Mouse (Mus musculus) MEL (cell line): ENCODE data around the gene Gamt. TPM values are rescaled to one million over a fixed set of nuclear protein-coding genes. Genes with fewer than 3 reads are reported as not detected.
A peak's percentile ranks its signal among the peaks of the same experiment; 100 is the strongest.

Experiments used
- DNase-seq: peaks from one replicate; pipeline ENCODE4 v3.0.0; 2011; ENCODE audit warnings: low read depth, low spot score
- H3K27ac ChIP-seq: 2 replicates; pipeline ENCODE4 v1.5.1; 2012; ENCODE audit warnings: low read depth, mild to moderate bottlenecking, control low read depth, low read length, moderate library complexity; ENCODE audit not compliant: control insufficient read depth
- H3K27me3 ChIP-seq, 2 experiments: fragments of 150-350 bp in 1 of 2; sonication (generic) in 1 of 2; 2 replicates each; pipeline ENCODE4 v1.6.1; 2012; ENCODE audit warnings: low read length in 2 of 2, mild to moderate bottlenecking in 2 of 2, improper control_type of control experiment in 1 of 2, moderate library complexity in 1 of 2; ENCODE audit not compliant: insufficient read depth in 2 of 2, control insufficient read depth in 1 of 2
- H3K36me3 ChIP-seq, 2 experiments: 2 replicates each; pipeline ENCODE4 v1.6.1; 2012 to 2014; ENCODE audit warnings: low read length in 2 of 2, improper control_type of control experiment in 1 of 2, inconsistent platforms in 1 of 2, mild to moderate bottlenecking in 1 of 2; ENCODE audit not compliant: insufficient read depth in 2 of 2, control insufficient read depth in 1 of 2
- H3K4me1 ChIP-seq, 2 experiments: fragments of 150-350 bp in 1 of 2; sonication (generic) in 1 of 2; 2 replicates each; pipeline ENCODE4 v1.6.1; 2012; ENCODE audit warnings: low read length in 2 of 2, improper control_type of control experiment in 1 of 2, mild to moderate bottlenecking in 1 of 2; ENCODE audit not compliant: insufficient read depth in 2 of 2, control insufficient read depth in 1 of 2
- H3K4me3 ChIP-seq, 2 experiments: fragments of 150-350 bp in 1 of 2; sonication (generic) in 1 of 2; 2 replicates each; pipeline ENCODE4 v1.5.1; 2012; ENCODE audit warnings: low read depth in 2 of 2, low read length in 2 of 2, mild to moderate bottlenecking in 2 of 2, moderate library complexity in 2 of 2, control low read depth in 1 of 2, improper control_type of control experiment in 1 of 2; ENCODE audit not compliant: control insufficient read depth in 1 of 2, insufficient read depth in 1 of 2
- H3K79me2 ChIP-seq: 2 replicates; pipeline ENCODE4 v1.6.1; 2012; ENCODE audit warnings: mild to moderate bottlenecking, low read length, moderate library complexity; ENCODE audit not compliant: control insufficient read depth, poor library complexity, insufficient read depth
- H3K9ac ChIP-seq: 2 replicates; pipeline ENCODE4 v1.6.1; 2012; ENCODE audit warnings: low read depth, mild to moderate bottlenecking, control low read depth, low read length, moderate library complexity; ENCODE audit not compliant: control insufficient read depth, poor library complexity, severe bottlenecking
- H3K9me3 ChIP-seq: fragments of 150-350 bp; sonication (generic); replicated peaks from 2 replicates; pipeline ENCODE4 v1.6.1; 2012; ENCODE audit warnings: mild to moderate bottlenecking, low read length, improper control_type of control experiment, moderate library complexity; ENCODE audit not compliant: insufficient read depth
- BHLHE40 ChIP-seq: IDR thresholded peaks from 2 replicates; pipeline ENCODE4 v1.6.1; 2012; ENCODE audit warnings: low read depth, mild to moderate bottlenecking, inconsistent platforms, low read length, improper control_type of control experiment, borderline replicate concordance
- CHD1 ChIP-seq: IDR thresholded peaks from 2 replicates; pipeline ENCODE4 v1.6.1; 2012; ENCODE audit warnings: low read depth, mild to moderate bottlenecking, inconsistent platforms, low read length, improper control_type of control experiment
- CHD2 ChIP-seq: IDR thresholded peaks from 2 replicates; pipeline ENCODE4 v1.6.1; 2011; ENCODE audit warnings: low read length, improper control_type of control experiment
- E2F4 ChIP-seq: IDR thresholded peaks from 2 replicates; pipeline ENCODE4 v1.6.1; 2011; ENCODE audit warnings: low read depth, low read length, improper control_type of control experiment, borderline replicate concordance
- EP300 ChIP-seq, 2 experiments: IDR thresholded peaks; 2 replicates each; pipeline ENCODE4 v1.6.1; 2011; ENCODE audit warnings: improper control_type of control experiment in 2 of 2, low read length in 2 of 2, low read depth in 1 of 2, mild to moderate bottlenecking in 1 of 2
- GABPA ChIP-seq: IDR thresholded peaks from 2 replicates; pipeline ENCODE4 v1.6.1; 2012; ENCODE audit warnings: low read depth, mild to moderate bottlenecking, inconsistent platforms, low read length, improper control_type of control experiment, moderate library complexity
- GATA1 ChIP-seq: IDR thresholded peaks from 2 replicates; pipeline ENCODE4 v1.6.1; 2011; ENCODE audit warnings: low read depth, low read length, improper control_type of control experiment
- HCFC1 ChIP-seq: IDR thresholded peaks from 2 replicates; pipeline ENCODE4 v1.6.1; 2012; ENCODE audit warnings: low read depth, mild to moderate bottlenecking, inconsistent platforms, low read length, improper control_type of control experiment, moderate library complexity
- JUND ChIP-seq: IDR thresholded peaks from 2 replicates; pipeline ENCODE4 v1.6.1; 2011; ENCODE audit warnings: low read depth, mild to moderate bottlenecking, improper control_type of control experiment, low read length
- KAT2A ChIP-seq: conservative IDR thresholded peaks from 2 replicates; pipeline ENCODE4 v1.6.1; 2012; ENCODE audit warnings: low read depth, low read length, improper control_type of control experiment, inconsistent platforms
- MAFK ChIP-seq: IDR thresholded peaks from 2 replicates; pipeline ENCODE4 v1.6.1; 2011; ENCODE audit warnings: low read depth, mild to moderate bottlenecking, low read length, improper control_type of control experiment, borderline replicate concordance
- MAX ChIP-seq: IDR thresholded peaks from 2 replicates; pipeline ENCODE4 v1.6.1; 2011; ENCODE audit warnings: low read length, improper control_type of control experiment
- MAZ ChIP-seq: IDR thresholded peaks from 2 replicates; pipeline ENCODE4 v1.6.1; 2012; ENCODE audit warnings: low read depth, mild to moderate bottlenecking, inconsistent platforms, low read length, improper control_type of control experiment
- MEF2A ChIP-seq: IDR thresholded peaks from 2 replicates; pipeline ENCODE4 v1.6.1; 2014; ENCODE audit warnings: low read depth, mild to moderate bottlenecking, inconsistent platforms, low read length, improper control_type of control experiment; ENCODE audit not compliant: poor library complexity, insufficient replicate concordance, severe bottlenecking; ENCODE audit errors: extremely low read depth
- MXI1 ChIP-seq: IDR thresholded peaks from 2 replicates; pipeline ENCODE4 v1.6.1; 2011; ENCODE audit warnings: mild to moderate bottlenecking, low read depth, low read length, improper control_type of control experiment
- MYB ChIP-seq: IDR thresholded peaks from 2 replicates; pipeline ENCODE4 v1.6.1; 2011; ENCODE audit warnings: mild to moderate bottlenecking, low read depth, low read length, improper control_type of control experiment
- MYC ChIP-seq: IDR thresholded peaks from 2 replicates; pipeline ENCODE4 v1.6.1; 2011; ENCODE audit warnings: low read depth, mild to moderate bottlenecking, low read length, improper control_type of control experiment, moderate library complexity
- NELFE ChIP-seq: IDR thresholded peaks from 2 replicates; pipeline ENCODE4 v1.6.1; 2011; ENCODE audit warnings: low read depth, low read length, improper control_type of control experiment
- NRF1 ChIP-seq: IDR thresholded peaks from 2 replicates; pipeline ENCODE4 v1.6.1; 2014; ENCODE audit warnings: low read depth, mild to moderate bottlenecking, inconsistent platforms, low read length, improper control_type of control experiment, moderate library complexity; ENCODE audit not compliant: poor library complexity, insufficient read depth, severe bottlenecking
- POLR2A ChIP-seq, 2 experiments: IDR thresholded peaks; 2 replicates each; pipeline ENCODE4 v1.6.1; 2011 to 2012; ENCODE audit warnings: low read length in 2 of 2, mild to moderate bottlenecking in 2 of 2, control low read depth in 1 of 2, improper control_type of control experiment in 1 of 2, low read depth in 1 of 2, moderate library complexity in 1 of 2; ENCODE audit not compliant: control insufficient read depth in 1 of 2, insufficient read depth in 1 of 2, poor library complexity in 1 of 2
- POLR2AphosphoS2 ChIP-seq: IDR thresholded peaks from 2 replicates; pipeline ENCODE4 v1.6.1; 2011; ENCODE audit warnings: low read length, improper control_type of control experiment
- POLR2AphosphoS5 ChIP-seq: IDR thresholded peaks from 2 replicates; pipeline ENCODE4 v1.6.1; 2012; ENCODE audit warnings: low read depth, borderline replicate concordance, mild to moderate bottlenecking, inconsistent platforms, low read length, moderate library complexity, mixed read lengths
- RAD21 ChIP-seq: IDR thresholded peaks from 2 replicates; pipeline ENCODE4 v1.6.1; 2011; ENCODE audit warnings: mild to moderate bottlenecking, low read depth, low read length, improper control_type of control experiment
- RCOR1 ChIP-seq: IDR thresholded peaks from 2 replicates; pipeline ENCODE4 v1.6.1; 2012; ENCODE audit warnings: low read depth, mild to moderate bottlenecking, inconsistent platforms, low read length, improper control_type of control experiment
- SIN3A ChIP-seq: IDR thresholded peaks from 2 replicates; pipeline ENCODE4 v1.6.1; 2012; ENCODE audit warnings: low read length, improper control_type of control experiment, inconsistent platforms
- SMC3 ChIP-seq: IDR thresholded peaks from 2 replicates; pipeline ENCODE4 v1.6.1; 2011; ENCODE audit warnings: low read depth, low read length, improper control_type of control experiment
- TAL1 ChIP-seq: IDR thresholded peaks from 2 replicates; pipeline ENCODE4 v1.6.1; 2012; ENCODE audit warnings: mild to moderate bottlenecking, inconsistent platforms, low read length, moderate library complexity, mixed read lengths
- TBP ChIP-seq: IDR thresholded peaks from 2 replicates; pipeline ENCODE4 v1.8.0; 2011; ENCODE audit warnings: low read depth, low read length, improper control_type of control experiment
- TCF12 ChIP-seq: IDR thresholded peaks from 2 replicates; pipeline ENCODE4 v1.6.1; 2014; ENCODE audit warnings: low read depth, mild to moderate bottlenecking, inconsistent platforms, low read length, improper control_type of control experiment, moderate library complexity
- UBTF ChIP-seq: IDR thresholded peaks from 2 replicates; pipeline ENCODE4 v1.6.1; 2012; ENCODE audit warnings: low read depth, mild to moderate bottlenecking, inconsistent platforms, low read length, improper control_type of control experiment, moderate library complexity, borderline replicate concordance; ENCODE audit not compliant: insufficient read depth
- USF1 ChIP-seq: IDR thresholded peaks from 2 replicates; pipeline ENCODE4 v1.6.1; 2014; ENCODE audit warnings: low read depth, mild to moderate bottlenecking, inconsistent platforms, low read length, improper control_type of control experiment, moderate library complexity
- USF2 ChIP-seq, 2 experiments: IDR thresholded peaks; 2 replicates each; pipeline ENCODE4 v1.6.1; 2011 to 2012; ENCODE audit warnings: improper control_type of control experiment in 2 of 2, low read length in 2 of 2, borderline replicate concordance in 1 of 2, inconsistent platforms in 1 of 2, low read depth in 1 of 2, mild to moderate bottlenecking in 1 of 2; ENCODE audit not compliant: insufficient read depth in 1 of 2
- ZC3H11A ChIP-seq: IDR thresholded peaks from 2 replicates; pipeline ENCODE4 v1.6.1; 2012; ENCODE audit warnings: low read depth, mild to moderate bottlenecking, inconsistent platforms, low read length, improper control_type of control experiment
- ZKSCAN1 ChIP-seq: IDR thresholded peaks from 2 replicates; pipeline ENCODE4 v1.6.1; 2012; ENCODE audit warnings: low read depth, mild to moderate bottlenecking, inconsistent platforms, low read length, improper control_type of control experiment, moderate library complexity
- ZMIZ1 ChIP-seq: IDR thresholded peaks from 2 replicates; pipeline ENCODE4 v1.6.1; 2012; ENCODE audit warnings: low read depth, mild to moderate bottlenecking, inconsistent platforms, low read length, improper control_type of control experiment, moderate library complexity
- ZNF384 ChIP-seq: IDR thresholded peaks from 2 replicates; pipeline ENCODE4 v1.6.1; 2012; ENCODE audit warnings: low read depth, mild to moderate bottlenecking, inconsistent platforms, low read length, improper control_type of control experiment
- polyA plus RNA-seq, 2 experiments: library from polyadenylated mRNA; stranded (reverse) in 1 of 2; unstranded in 1 of 2; fragments of >175 nt in 1 of 2; fragments of >200 nt in 1 of 2; gene quantifications; 2 replicates each; pipeline versions ENCODE4 v1.2.1 to v1.2.4; 2012; ENCODE audit warnings: low replicate concordance in 2 of 2, low read depth in 1 of 2; ENCODE audit not compliant: insufficient read length in 2 of 2, insufficient read depth in 1 of 2, missing spikeins in 1 of 2
- total RNA-seq: library from RNA; depleted of rRNA; stranded (reverse); fragments of 300-350 nt; gene quantifications from 2 replicates; pipeline ENCODE4 v1.2.3, GENCODE M21; 2012

The Gamt gene
- total and polyA plus RNA-seq, 3 experiments, result 6.0 to 8.4 TPM; not detected in 1

- H3K36me3 ChIP-seq, result peaks cover 6 to 9% of the 10 kb centered on the region in 2 experiments; a peak in 3 of 4 replicates
- H3K9me3 ChIP-seq, result no peaks in the 10 kb centered on the region
- no peaks in the 10 kb centered on the region for H3K27me3 ChIP-seq
- H3K9ac ChIP-seq, result peak overlapping the region; percentile 98
- no peak overlapping the region for H3K27ac ChIP-seq
- H3K79me2 ChIP-seq, result peaks cover 19% of the 10 kb centered on the region
- peak; percentile 74 for DNase-seq
- H3K4me1 ChIP-seq, result peaks cover 0 to 23% of the 10 kb centered on the region in 2 experiments; a peak in 2 of 4 replicates
- 0 out of 4 replicates have a peak overlapping the region, but pooled peaks of 1 of the 2 experiments have one; percentile 95 for H3K4me3 ChIP-seq
- TF ChIP-seq BHLHE40 (0 out of 2 replicates have a peak, but pooled peaks have one; percentile 16), CHD1 (no peak), CHD2 (peak; percentile 51; the same call in 1 of the 2 replicates), RCOR1 (no peak), ZKSCAN1 (no peak), POLR2A (IDR thresholded peaks at IDR 0.05; ENCODE audit: control insufficient read depth in 1 of 2, insufficient read depth in 1 of 2, low read depth in 1 of 2, low read length in 2 of 2, poor library complexity in 1 of 2) (peak in 1 of 2 experiments; percentile 66; a peak in 3 of 4 replicates), HCFC1 (no peak), ZNF384 (no peak), KAT2A (no peak), MXI1 (peak; percentile 53), MAFK (no peak), GATA1 (no peak), POLR2AphosphoS5 (peak; percentile 89; the same call in 1 of the 2 replicates), ZC3H11A (no peak), TCF12 (no peak), SIN3A (peak; percentile 25; the same call in 1 of the 2 replicates), EP300 (IDR thresholded peaks at IDR 0.05; ENCODE audit: low read depth in 1 of 2, low read length in 2 of 2) (no peak), POLR2AphosphoS2 (peak; percentile 96), GABPA (no peak), UBTF (no peak), SMC3 (peak; percentile 6; the same call in 1 of the 2 replicates), TAL1 (no peak), NRF1 (no peak), E2F4 (no peak), JUND (no peak), USF1 (no peak), MYC (no peak), MEF2A (0 out of 2 replicates have a peak, but pooled peaks have one; percentile 27), NELFE (peak; percentile 42; the same call in 1 of the 2 replicates), ZMIZ1 (peak; percentile 91), MAZ (no peak), RAD21 (no peak), TBP (0 out of 2 replicates have a peak, but pooled peaks have one; percentile 10), MYB (peak; percentile 26; the same call in 1 of the 2 replicates), MAX (no peak), USF2 (IDR thresholded peaks at IDR 0.05; ENCODE audit: borderline replicate concordance in 1 of 2, insufficient read depth in 1 of 2, low read depth in 1 of 2, low read length in 2 of 2) (no peak)
These were observed 34.0 kb upstream of the Gamt start for GRCm38 (mm10) chr10:80294788-80295303.
